Mouse (Mus musculus) urinary bladder, postnatal 10 days (tissue): ENCODE results near the gene Nova2.

Source experiments
- DNase-seq: peaks from one replicate; pipeline ENCODE4 v3.0.0; 2022; ENCODE audit warnings: low spot score

Gene Nova2

DNA sequence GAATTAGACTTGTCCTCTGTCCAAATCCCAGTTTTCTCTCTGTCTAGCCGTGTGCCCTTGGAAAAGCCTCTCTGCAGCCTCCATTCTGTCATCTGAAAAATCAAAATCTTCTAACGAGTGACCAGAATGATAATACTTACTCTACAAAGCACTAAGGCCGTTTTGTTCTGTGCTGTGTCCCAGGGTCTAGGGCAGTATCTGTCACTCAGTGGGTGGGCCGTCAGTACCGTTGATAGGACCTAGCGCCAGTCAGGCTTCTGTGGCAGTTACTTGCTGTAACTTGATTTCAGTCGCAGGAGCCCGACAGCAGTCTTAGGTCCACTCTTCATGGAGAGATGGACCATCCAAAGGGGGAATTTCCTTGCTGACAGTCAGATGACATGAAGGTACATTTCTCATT lies 1.4 kb upstream of the Nova2 start:
- no peak for DNase-seq

GRCm38 (mm10) chr7:18926041-18926790 lies 528 bp downstream of the Nova2 start:
- DNase-seq, result no peak

DNA sequence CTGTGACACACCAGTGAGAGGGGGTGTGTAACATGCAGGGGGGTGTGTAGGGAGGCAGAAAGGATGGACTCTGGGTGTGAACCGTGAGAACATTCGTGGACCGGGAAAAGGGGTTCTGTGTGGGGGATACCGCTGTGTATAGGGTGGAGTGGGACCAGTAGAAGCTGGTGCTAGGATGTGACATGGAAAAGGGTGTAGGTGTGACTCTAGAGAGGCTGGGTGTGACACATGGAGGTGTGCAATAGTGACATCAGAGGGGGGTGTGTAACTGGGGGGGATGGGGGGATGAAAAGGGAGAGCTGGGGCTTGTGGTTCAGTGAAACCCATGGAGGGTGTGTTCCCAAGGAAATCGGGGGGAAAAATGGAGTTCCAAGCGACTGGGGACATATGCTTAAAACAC lies 1.2 kb downstream of the Nova2 start:
- DNase-seq, result no peak

- DNase-seq, result no peak
Measured at GRCm38 (mm10) chr7:18927759-18928158, 2.1 kb downstream of the Nova2 start.

- DNase-seq, result no peak
Measured at GRCm38 (mm10) chr7:18942376-18942775, 16.7 kb downstream of the Nova2 start.

GRCm38 (mm10) chr7:18942815-18943214 lies 17.1 kb downstream of the Nova2 start:
- no peak for DNase-seq

DNA sequence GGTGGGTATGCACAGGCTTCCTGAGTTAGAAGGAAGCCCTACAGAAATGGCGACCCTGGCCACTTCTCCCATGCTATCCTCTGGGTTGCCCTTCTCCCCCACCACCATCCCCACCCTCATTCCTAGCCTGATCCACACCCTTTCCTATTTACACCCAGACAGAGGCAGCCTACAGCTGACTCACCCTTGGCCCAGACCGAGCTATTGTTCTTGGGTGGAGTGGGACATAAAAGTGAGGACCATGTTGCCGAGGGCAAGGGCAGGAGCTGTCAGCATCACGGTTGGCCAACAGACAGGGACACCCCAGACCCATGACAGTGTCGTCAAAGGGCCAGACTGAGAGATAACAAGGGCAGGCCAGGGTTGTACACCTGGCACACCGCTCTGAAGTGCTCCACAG lies 22.5 kb downstream of the Nova2 start:
- DNase-seq, result no peak

DNA sequence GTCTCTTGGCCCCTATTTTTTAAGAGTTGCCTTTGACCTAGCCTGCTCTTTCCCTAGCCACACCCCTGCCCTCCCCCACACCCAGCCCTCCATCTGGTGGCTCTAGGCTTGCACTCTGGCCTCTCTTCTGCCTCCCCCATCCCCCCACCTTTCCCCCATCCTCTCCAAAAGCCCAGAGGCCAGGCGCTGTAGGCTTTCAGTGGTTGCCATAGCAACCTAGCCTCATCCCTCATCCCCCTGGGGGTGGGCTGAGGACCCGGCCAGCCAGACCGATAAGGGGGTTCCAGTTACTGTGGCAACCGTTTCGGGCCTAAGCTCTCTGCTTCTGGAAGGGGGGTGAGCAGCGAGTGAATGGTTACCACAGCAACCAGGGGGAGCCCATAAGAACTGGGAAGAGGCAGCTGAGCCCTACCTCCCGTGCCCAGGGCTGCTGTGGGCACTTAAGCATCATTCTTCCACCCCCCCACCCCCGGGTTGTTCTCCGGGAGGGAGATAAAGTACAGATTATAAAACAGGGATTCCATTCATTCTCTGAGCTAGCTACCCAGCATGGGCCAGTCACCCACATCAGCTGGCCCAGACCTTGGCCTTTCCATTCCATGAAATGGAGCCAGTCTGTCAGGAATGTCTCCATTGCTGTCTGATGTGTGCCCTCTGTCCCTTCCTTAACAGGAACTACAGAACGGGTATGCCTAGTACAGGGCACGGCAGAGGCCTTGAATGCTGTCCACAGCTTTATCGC lies 24.3 kb downstream of the Nova2 start:
- no peak for DNase-seq

DNA sequence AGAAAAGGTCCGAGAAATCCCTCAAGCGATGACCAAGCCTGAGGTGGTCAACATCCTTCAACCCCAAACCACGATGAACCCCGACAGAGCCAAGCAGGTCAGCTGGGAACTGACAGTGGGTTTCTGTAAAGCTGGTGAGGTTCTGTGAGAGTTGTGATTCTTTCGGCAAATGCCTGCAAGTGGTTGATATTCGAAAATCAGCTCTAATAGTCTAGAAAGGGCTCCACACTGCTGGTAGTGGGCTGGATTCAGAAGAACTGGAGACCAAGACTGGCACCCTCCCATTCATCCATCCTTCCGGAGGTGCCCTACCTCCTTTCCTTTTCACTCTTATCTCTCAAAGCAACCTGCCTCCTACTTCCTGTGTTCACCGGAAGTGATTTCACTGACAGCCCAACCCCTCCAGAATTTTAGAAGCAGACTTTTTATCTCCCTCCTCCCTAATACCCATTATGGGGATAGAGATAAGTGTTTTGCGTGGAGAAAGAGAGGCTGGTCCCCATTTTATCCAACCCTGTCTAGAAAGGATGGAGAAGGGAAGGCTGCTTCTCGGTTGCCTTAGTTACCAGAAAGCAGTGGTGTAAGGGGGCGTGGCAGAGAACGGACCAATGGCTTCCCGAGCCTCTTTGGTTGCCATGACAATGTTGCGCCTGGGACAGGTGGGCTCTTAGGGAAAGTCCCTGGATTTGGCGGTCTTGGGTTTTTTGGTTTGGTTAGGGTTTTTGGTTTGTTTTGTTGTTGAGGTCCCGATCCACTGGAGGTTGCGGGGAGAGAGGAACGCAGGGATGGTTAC lies 25.0 kb downstream of the Nova2 start:
- DNase-seq, result no peak

GRCm38 (mm10) chr7:18951397-18951796 lies 25.7 kb downstream of the Nova2 start:
- DNase-seq, result no peak

DNA sequence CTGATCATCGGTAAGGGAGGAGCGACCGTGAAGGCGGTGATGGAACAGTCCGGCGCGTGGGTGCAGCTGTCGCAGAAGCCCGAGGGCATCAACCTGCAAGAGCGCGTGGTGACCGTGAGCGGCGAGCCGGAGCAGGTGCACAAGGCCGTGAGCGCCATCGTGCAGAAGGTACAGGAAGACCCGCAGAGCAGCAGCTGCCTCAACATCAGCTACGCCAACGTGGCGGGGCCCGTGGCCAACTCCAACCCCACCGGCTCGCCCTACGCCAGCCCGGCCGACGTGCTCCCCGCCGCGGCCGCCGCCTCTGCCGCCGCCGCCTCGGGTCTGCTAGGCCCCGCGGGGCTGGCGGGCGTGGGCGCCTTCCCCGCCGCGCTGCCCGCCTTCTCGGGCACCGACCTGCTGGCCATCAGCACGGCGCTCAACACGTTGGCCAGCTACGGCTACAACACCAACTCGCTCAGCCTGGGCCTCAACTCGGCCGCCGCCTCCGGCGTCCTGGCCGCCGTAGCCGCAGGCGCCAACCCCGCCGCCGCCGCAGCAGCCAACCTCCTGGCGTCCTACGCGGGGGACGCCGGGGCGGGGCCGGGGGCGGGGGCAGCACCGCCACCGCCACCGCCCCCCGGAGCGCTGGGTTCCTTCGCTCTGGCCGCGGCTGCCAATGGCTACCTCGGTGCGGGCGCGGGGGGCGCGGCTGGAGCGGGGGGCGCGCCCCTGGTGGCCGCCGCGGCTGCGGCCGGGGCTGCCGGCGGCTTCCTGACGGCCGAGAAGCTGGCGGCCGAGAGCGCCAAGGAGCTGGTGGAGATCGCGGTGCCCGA lies 32.1 kb downstream of the Nova2 start:
- no peak for DNase-seq

GRCm38 (mm10) chr7:18958384-18958766 lies 32.7 kb downstream of the Nova2 start:
- DNase-seq, result no peak

DNA sequence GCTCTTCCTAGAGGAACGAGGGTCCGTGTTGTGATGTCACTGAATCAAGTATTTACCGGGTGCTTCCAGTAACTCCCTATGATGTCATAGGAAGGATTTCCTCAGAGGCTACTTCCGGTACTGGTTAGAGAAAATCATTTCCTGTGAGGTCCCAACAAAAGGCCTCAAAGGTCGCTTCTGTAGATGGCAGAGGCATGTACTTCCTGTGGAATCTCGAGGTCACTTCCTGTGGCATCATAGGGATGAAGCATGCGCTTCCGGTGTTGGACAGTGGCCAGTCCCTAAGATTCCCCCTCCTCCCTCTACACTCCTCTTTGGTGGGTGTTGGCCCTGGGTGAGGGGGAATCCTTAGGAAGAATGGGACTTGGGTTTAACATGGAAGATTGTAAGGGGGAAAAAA lies 33.8 kb downstream of the Nova2 start:
- no peak for DNase-seq

- no peak for DNase-seq
Measured at GRCm38 (mm10) chr7:18962171-18962792, 36.6 kb downstream of the Nova2 start.

- no peak for DNase-seq
Measured at GRCm38 (mm10) chr7:18962795-18963194, 37.1 kb downstream of the Nova2 start.

DNA sequence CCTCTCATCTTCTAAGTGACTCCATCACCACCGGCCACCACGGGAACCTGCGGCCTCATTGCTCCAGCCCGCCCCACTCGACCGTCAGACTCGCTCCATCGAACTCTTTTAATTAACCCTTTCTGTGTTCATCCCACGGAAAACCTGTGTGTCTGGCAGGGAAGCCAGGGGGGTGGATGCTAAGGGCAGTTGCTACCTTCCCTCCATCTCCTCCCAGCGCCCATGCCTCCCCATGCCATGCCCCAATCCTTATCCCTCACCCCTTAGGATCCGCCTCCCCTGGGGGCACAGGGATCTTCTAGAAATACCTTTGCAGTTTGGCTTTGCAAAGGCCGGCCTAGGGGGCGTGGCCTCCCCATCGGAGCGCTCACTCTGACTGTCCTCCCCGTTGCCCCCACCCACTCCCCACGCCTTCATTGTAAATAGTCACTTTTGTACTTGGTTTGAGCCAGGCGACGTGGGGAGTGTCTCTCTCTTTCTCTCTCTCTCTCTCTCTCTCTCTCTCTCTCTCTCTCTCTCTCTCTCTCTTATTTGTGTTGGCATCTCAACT lies 37.7 kb downstream of the Nova2 start:
- no peak for DNase-seq

DNA sequence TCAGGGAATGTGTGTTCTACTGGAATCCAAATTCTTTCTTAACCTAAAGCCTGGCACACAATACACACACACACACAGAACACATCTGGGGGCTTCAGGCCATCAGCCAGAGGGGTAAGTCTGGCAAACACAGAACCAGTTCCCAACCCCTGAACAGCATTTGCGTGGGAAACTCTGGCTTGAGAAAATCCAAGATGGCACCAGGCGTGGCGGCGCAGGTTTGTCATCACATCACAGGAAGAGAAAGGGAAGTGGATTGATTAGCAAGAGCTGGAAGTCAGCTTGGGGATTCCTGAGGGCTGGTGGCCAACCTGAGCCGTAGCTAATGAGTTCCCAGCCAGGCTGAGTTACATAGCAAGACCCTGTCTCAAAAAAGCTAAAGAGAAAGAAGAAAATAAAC lies 39.6 kb downstream of the Nova2 start:
- no peak for DNase-seq

DNA sequence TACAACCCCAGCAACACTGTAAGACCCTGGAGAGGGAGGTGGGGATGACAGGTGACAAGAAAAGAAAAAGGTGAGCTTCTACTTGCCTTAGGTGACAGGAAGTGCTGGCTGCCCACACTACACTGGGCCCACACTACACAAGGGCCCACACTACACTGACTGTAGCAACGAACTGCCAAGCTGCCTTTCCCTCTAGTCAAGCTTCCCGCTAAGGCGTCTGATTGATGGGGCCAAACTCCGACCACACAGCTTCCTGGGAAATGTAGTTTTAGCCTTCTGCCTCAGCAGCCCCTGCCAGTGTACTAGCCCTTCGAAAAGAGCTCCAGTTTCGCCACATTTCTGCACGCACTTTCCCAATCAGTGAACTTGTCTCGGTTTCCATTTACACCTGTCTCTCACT lies 41.9 kb downstream of the Nova2 start:
- DNase-seq, result no peak

DNA sequence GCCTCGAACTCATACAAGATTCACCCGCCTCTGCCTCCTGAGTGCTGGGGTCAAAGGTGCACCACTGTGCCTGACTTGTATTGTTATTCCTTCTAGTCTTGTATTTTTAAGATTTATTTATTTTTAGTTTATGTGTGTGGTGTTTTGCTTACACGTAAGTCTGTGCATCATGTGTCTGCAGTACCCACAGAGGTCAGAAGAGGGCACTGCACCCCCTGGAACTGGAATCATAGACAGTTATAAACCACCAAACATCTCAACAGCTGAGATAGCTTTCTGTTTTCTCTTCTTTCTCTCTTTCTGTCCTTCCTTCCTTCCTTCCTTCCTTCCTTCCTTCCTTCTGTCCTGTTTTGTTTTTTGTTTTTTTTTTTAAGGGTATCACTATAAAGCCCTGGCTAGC lies 45.3 kb downstream of the Nova2 start:
- no peak for DNase-seq

DNA sequence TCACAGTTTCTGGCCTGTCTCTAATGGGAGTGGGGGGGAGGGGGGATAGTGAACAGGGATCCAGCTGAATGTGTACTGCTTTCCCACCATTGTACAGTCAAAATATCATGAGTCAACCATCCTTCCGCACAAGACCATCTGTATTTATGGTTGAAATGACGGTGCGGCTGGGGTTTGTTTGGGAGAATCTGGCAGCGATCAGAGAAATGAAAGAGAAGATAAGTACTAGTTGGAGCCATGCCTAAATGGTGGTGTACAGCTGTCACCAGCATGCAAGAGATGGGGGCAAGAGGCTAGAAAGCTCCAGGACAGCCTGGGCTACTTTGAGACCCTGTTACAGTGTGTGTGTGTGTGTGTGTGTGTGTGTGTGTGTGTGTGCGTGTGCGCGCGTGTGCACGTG lies 52.7 kb downstream of the Nova2 start:
- DNase-seq, result no peak

DNA sequence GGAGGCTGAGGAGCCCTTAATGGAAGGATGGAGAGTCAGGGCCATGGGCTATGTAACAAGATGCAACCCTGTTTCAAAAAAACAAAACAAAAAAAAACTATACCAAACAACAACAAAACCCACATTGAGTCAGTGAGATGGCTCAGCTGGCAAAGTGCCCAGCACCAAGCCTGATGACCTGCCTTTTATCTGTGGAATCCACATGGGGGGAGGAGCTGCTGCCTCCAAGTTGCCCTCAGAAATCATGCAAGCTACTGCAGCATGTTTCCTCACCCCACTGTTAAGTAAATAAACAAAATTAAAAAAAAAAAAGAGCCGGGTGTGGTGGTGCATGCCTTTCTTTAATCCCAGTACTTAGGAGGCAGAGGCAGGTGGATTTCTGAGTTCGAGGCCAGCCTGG lies 60.8 kb downstream of the Nova2 start:
- no peak for DNase-seq
